Mouse (Mus musculus): ENCODE measurements at regions not wholly inside any gene's neighbourhood (a gene's known extent, or its start where the extent isn't known, plus 50 kb on each side); places are given as distances from the start of the nearest gene placed in this dataset.

GRCm38 (mm10) chr19:49563612-49564256, 1114.7 kb downstream of the Sorcs1 start:
- DNase-seq (ENCODE audit: low spot score), result no peak

- peak; percentile 79 for DNase-seq (ENCODE audit: low spot score)
Observed at GRCm38 (mm10) chr19:49539445-49540407, 1138.7 kb downstream of the Sorcs1 start.
